Mouse (Mus musculus) erythroid progenitor cell, adult 5-6 weeks (primary cell): ENCODE measurements around the gene Edar. TPM values are rescaled to one million over a fixed set of nuclear protein-coding genes. Genes with fewer than 3 reads are reported as not detected.
"Not testable (repeated sequence)": the region's sequence is repeated elsewhere in the genome, so short reads cannot be mapped to it uniquely, and the experiment has no call there.

Experiments used
- ATAC-seq: replicated peaks from 2 replicates; pipeline ENCODE4 v1.8.0; 2016; ENCODE audit warnings: moderate number of reproducible peaks, mild to moderate bottlenecking, moderate TSS enrichment, inconsistent platforms; ENCODE audit not compliant: poor library complexity, low FRiP score, severe bottlenecking
- total RNA-seq, 2 experiments: library from RNA; stranded (forward) in 1 of 2; stranded (reverse) in 1 of 2; fragments of 150-400 nt in 1 of 2; fragments of 186-747, 209-891 nt in 1 of 2; gene quantifications; 2 replicates each; pipeline versions ENCODE4 v1.2.3 to v1.2.4; 2015 to 2017; ENCODE audit warnings: low replicate concordance in 2 of 2

The Edar gene
- total RNA-seq (2015; ENCODE audit: low replicate concordance): not detected in 2 replicates
- not detected in 2 replicates for total RNA-seq (2017; ENCODE audit: low replicate concordance)

DNA sequence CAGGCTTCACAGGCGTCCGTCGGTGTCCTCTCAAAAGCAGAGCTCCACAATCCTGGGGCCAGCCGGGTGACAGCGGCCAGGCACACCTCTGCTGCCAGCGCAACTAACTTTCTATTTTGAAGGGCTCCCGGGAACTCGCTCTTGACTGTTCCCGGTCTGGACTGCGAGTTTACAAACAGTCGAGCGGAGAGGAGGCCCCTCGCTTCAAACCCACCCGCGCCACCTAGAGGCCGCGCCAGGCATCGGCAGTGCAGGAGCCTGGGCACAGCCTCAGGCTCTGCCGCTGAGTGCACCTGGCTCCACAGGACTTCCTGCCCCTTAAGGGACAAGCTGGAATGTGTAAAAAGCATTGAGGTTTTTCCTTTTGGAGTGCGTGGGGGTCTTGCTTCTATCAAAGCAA, at the start of gene Edar:
Gene Edar (minus strand): TSS at position 122 of the 400 bp plus-strand sequence.
- ATAC-seq: peak; percentile 39; the same call in 1 of the 2 replicates

DNA sequence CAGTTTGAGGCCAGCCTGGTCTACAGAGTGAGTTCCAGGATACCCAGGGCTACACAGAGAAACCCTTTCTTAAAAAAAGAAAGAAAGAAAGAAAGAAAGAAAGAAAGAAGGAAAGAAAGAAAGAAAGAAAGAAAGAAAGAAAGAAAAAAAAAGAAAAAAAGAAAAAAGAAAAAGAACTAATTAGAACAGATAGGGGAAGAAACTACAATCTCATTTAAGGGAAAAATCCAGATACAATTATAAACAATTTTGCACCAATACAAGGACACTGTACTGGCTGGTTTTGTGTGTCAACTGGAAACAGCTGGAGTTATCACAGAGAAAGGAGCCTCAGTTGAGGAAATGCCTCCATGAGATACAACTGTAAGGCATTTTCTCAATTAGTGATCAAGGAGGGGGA, 42.7 kb upstream of the Edar start, which contains the start of gene Gm17542:
Gene Gm17542 (minus strand): TSS at position 101 of the 400 bp plus-strand sequence.
- ATAC-seq: not testable (repeated sequence)

DNA sequence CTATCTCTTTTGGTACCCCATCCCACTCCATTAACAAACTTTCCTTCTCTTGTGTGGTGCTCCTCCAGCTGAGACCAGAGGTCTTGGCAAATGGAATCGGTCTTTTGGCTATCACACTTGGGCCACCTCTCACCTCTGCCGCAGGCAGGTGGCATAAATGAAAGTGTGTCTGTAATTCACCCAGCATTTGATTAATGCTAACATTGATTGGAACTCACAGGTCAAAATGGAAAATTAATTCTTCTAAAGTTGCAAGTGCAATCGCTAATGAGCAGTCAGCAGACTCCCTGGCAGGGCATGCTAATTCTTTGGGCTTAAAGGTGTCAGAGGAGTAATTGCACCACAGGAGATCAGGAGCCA, 39.3 kb upstream of the Edar start:
- no peak for ATAC-seq

GRCm38 (mm10) chr10:58713855-58714788, 38.7 kb upstream of the Edar start:
- no peak for ATAC-seq

- no peak for ATAC-seq
Measured at GRCm38 (mm10) chr10:58713225-58713624, 37.8 kb upstream of the Edar start.

DNA sequence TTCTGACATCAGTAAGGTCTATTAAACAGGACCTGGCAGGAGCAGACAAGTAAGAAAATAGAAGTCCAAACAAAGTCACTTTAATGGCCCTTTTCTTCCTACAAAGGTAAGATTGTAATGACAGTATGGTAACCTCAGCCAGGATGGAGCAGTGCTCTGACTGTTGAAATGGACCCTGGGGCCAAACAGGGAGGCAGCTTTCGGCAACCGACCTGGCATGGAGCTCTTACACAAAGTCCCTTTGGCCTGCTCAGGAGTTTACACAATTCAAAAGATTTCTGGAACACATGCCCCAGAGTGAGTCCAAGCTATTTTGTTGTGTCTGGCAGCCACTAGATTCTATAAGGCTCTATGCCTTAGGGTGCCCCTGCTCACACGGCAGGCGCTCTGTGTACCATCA, 33.6 kb upstream of the Edar start:
- ATAC-seq: no peak

DNA sequence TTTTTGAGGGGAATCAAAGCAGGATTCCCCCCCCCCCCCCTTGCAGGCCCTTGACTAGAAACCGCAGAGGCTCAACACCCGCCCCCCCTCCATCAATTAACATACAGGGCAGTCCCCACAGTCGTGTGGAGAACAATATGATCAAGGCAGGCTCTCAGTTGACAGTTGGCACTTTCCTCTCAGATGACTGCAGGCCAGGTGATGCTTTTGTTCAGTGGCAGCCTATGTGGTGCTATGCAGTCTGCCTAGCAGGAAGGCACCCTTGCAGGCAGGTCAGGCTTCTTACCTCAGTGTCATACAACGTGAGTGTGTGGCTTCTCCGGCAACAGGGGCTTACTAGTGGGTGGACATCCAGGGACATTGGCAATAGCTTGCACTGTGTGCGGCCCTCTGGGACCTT, 25.1 kb upstream of the Edar start:
- no peak for ATAC-seq

- ATAC-seq: no peak
Measured at GRCm38 (mm10) chr10:58700160-58700559, 24.7 kb upstream of the Edar start.

GRCm38 (mm10) chr10:58698955-58699354, 23.5 kb upstream of the Edar start:
- ATAC-seq: no peak

DNA sequence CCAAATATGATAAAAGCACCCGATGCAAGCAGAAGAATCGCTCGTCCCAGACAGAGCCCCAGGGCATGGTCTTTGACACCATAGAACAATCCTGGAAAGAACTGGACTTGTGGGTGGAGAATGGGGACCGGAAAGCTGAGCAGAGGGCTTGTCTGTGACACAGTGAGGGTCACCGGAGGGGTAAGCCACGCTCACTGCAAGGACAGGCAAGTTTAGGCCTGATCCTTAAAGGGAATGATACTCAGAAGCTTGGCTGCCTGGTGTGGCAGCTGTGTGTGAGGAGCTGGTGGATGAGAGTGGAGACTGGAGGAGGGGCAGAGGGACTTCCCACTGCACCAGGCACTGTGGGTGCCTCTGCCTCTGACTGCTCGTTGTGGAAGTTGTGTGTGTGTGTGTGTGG, 15.6 kb upstream of the Edar start:
- no peak for ATAC-seq

DNA sequence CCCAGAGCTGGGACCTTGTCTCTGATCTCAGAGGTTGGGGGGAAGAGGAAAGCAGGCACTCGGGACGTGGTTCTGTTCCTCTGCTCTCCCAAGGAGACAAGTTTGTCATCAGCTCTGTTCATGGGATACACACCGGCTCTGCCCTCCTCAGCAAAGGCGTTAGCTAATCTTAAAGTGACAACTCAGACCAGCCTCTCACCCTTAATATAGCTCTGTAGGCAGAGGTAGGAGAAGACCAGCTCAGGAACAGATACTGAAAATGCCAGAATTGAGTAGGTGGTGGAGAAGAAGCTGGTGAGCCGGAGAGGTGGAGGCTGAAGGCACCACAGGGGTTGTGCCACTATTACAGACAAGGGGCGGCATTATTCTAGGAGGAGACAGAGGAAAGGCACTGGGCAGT, 3.8 kb upstream of the Edar start:
- no peak for ATAC-seq

DNA sequence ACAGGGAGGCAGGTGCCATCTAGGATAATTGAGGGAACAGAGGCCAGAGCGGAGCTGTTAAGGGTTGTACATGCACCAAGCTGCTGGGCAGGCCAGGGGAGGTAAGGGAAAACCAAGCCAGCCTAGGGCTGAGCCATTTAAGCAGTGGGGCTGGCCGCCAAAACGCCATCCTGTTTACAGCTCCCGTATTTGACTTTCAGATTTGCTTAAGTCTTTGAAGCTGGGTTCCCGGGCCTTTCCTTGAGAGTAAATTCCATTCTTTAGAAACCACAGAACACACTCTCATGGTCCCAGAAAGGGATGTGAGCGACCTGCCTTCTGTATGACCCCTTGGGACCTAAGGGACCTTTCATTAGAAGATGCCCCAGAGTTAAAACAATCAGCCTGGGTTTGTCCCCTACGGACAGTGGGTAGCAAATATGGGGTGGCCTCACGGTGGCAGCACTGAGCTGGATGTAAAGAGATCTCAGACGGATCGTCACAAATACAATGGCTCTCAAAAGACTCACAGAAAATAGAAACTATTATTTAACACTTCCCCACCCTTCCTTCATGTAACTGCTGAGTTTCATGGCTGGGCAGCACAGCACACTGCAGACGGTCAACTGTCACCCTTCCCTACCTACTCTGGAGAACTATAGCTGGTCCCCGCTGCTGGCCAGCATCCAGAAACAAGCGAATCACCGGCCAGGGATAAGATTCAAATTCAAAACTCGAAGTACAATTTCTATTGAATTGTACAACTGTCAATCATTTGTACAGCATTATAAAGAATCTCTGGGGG, 2.0 kb downstream of the Edar start:
- no peak for ATAC-seq

GRCm38 (mm10) chr10:58672557-58673277, 2.7 kb downstream of the Edar start:
- no peak for ATAC-seq

DNA sequence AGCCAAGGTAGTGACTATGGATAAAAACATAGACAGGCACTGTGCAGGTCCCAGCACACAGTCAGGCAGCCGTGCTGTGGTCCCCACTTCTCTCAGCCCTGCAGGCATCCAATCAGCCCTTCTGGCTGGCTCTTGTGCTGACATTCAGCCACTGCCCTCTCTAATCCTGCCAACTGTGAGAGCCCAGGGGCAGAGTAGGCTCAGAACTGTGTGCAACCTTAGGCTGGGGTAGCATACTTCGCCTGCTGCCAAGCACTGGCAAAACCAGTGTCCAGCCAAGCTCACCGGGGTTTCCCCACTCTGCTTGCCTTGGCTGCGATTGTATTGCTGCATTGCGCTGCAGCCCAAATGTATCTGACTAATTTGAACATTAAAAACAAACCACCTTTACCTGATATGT, 11.6 kb downstream of the Edar start:
- ATAC-seq: no peak

GRCm38 (mm10) chr10:58663417-58663816, 12.0 kb downstream of the Edar start:
- no peak for ATAC-seq

GRCm38 (mm10) chr10:58659268-58659986, 16.0 kb downstream of the Edar start:
- ATAC-seq: no peak

DNA sequence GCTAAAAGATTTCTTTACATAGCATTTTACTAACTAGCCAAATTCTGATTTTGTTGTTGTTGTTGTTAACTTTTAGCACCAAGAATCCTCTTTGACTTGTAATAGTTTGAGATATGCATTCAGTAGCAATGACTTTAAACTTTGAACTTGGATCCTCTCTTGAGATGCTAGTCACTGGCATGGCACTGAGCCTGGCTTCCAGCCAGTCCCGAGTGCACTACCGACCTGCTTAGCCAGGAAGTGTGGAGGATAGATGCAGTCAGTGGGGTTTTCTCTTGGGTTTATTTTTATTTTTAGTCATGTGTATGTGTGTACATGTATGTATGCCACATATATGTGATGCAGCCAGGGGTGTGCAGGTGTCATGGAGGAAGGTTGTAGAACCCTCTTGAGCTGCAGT, 17.7 kb downstream of the Edar start:
- ATAC-seq: no peak

- no peak for ATAC-seq
Measured at GRCm38 (mm10) chr10:58653679-58654078, 21.8 kb downstream of the Edar start.
